Mouse (Mus musculus): ENCODE measurements around the gene Znrf3.
"Not testable (repeated sequence)": the region's sequence is repeated elsewhere in the genome, so short reads cannot be mapped to it uniquely, and the experiment has no call there.

The Znrf3 gene

GRCm38 (mm10) chr11:5444599-5445451 lies at the start of gene Znrf3:
Gene Znrf3, minus strand, starts transcription at chr11:5444847.
- DNase-seq, result peak; percentile 81 to 84

GRCm38 (mm10) chr11:5493869-5494268 lies 49.2 kb upstream of the Znrf3 start:
- no peak for DNase-seq

GRCm38 (mm10) chr11:5491912-5492311 lies 47.3 kb upstream of the Znrf3 start:
- no peak for DNase-seq

- DNase-seq, result no peak
Measured at GRCm38 (mm10) chr11:5490989-5491656, 46.5 kb upstream of the Znrf3 start.

- DNase-seq, result not testable (repeated sequence)
Measured at GRCm38 (mm10) chr11:5489433-5489832, 44.8 kb upstream of the Znrf3 start.

- DNase-seq, result peak; percentile 67 to 76
Measured at GRCm38 (mm10) chr11:5485193-5486011, 40.8 kb upstream of the Znrf3 start.

- no peak for DNase-seq
Measured at GRCm38 (mm10) chr11:5482581-5482980, 37.9 kb upstream of the Znrf3 start.

GRCm38 (mm10) chr11:5478831-5479230 lies 34.2 kb upstream of the Znrf3 start:
- DNase-seq, result no peak

GRCm38 (mm10) chr11:5478193-5478592 lies 33.5 kb upstream of the Znrf3 start:
- no peak for DNase-seq

- no peak for DNase-seq
Measured at GRCm38 (mm10) chr11:5476806-5477205, 32.2 kb upstream of the Znrf3 start.

- not testable (repeated sequence) for DNase-seq
Measured at GRCm38 (mm10) chr11:5475556-5476118, 31.0 kb upstream of the Znrf3 start.

GRCm38 (mm10) chr11:5474130-5474529 lies 29.5 kb upstream of the Znrf3 start:
- no peak for DNase-seq

GRCm38 (mm10) chr11:5470055-5470454 lies 25.4 kb upstream of the Znrf3 start:
- no peak for DNase-seq

- peak; percentile 35 to 41 for DNase-seq
Measured at GRCm38 (mm10) chr11:5469084-5469483, 24.4 kb upstream of the Znrf3 start.

- DNase-seq, result no peak
Measured at GRCm38 (mm10) chr11:5468471-5468870, 23.8 kb upstream of the Znrf3 start.

GRCm38 (mm10) chr11:5451923-5452322 lies 7.3 kb upstream of the Znrf3 start:
- DNase-seq, result no peak

- DNase-seq, result no peak
Measured at GRCm38 (mm10) chr11:5451341-5451740, 6.7 kb upstream of the Znrf3 start.

- no peak for DNase-seq
Measured at GRCm38 (mm10) chr11:5450701-5451100, 6.1 kb upstream of the Znrf3 start.

GRCm38 (mm10) chr11:5445452-5445953 lies 856 bp upstream of the Znrf3 start:
- no peak for DNase-seq

- DNase-seq, result peak; percentile 34 to 40
Measured at GRCm38 (mm10) chr11:5444234-5444598, 431 bp downstream of the Znrf3 start.

- DNase-seq, result peak in 1 of 2 experiments; percentile 20
Measured at GRCm38 (mm10) chr11:5443511-5444233, 975 bp downstream of the Znrf3 start.

- no peak for DNase-seq
Measured at GRCm38 (mm10) chr11:5442590-5443021, 2.0 kb downstream of the Znrf3 start.
